Mouse (Mus musculus): ENCODE data around the gene Gm17651. TPM values are rescaled to one million over a fixed set of nuclear protein-coding genes. Genes with fewer than 3 reads are reported as not detected.

Gene Gm17651
- polyA plus RNA-seq, 1 experiment = not detected

DNA sequence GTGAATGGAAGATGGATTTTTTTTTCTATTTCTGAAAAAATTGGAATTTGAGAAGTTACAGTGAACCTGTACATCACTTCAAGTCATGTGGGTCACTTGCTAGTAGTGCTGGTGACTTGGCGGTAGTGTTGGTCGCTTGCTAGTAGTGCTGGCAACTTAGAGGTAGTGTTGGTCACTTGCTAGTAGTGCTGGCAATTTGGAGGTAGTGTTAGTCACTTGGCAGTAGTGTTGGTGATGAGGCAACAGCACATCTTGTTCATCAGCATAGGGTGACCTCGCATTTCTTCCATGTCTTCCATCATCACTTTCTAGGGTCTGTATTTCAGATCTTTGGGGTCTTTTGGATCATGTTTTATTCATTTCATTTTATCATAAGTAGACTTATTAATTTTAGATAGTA, 1.6 kb upstream of the Gm17651 start:
- DNase-seq (ENCODE audit: low read depth) = no peak
- no peak for TF ChIP-seq CTCF (IDR thresholded peaks at IDR 0.05; ENCODE audit: borderline replicate concordance, extremely low read depth, insufficient read depth, insufficient read length)
- no peak for TF ChIP-seq POLR2A (IDR thresholded peaks at IDR 0.05; ENCODE audit: borderline replicate concordance, extremely low read depth, insufficient read depth, insufficient read length, poor library complexity, severe bottlenecking)

DNA sequence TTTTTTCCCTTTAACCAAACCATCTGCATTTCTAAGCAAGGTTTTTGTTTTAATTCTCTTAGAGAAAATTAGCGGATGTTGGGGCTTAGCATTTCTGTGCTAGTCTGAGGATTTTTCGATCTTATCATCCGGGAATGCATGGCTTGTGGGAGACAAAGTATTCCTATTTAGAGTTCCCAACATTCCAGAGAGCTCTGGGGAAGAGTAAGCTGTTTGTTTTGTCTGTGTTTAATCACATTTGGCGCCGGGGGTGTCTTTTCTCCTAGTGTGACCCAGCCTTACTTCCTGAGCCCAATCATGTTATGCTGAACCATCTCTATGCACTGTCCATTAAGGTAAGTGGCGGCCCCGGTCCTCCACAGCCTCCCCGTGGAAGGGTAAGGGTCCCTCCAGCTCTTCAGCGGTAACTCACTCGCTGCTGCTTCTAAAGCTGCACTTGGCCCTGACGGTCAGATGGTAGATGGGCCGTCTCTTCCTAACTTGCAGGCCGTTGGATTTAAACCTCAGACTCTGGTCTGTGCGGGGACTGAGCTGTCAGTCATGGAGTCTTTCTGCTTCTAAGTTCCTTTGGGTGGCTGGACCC, 7.3 kb downstream of the Gm17651 start:
- no peak for DNase-seq (ENCODE audit: low read depth)
- TF ChIP-seq POLR2A (IDR thresholded peaks at IDR 0.05; ENCODE audit: borderline replicate concordance, extremely low read depth, insufficient read depth, insufficient read length, poor library complexity, severe bottlenecking) (no peak), CTCF (IDR thresholded peaks at IDR 0.05; ENCODE audit: borderline replicate concordance, extremely low read depth, insufficient read depth, insufficient read length) (no peak)

DNA sequence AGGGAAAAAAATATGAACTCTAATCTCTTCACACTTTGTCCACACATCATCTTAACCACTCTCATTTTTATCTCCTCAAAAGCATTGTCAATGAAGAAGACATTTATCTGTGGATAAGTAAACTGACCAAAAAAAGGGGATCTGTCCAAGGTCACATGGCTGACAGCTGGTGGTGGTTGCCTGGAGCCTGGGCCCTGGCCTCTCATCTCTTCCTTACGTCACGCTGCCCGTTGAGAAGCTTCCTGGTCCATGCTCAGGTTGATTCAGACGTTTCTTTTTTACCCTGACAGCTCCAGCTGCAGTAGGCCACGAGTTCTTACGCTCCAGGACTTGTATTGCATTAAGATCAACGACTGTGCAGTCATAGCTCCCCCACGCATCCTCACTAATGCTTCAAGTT, 8.3 kb downstream of the Gm17651 start:
- TF ChIP-seq CTCF (IDR thresholded peaks at IDR 0.05; ENCODE audit: borderline replicate concordance, extremely low read depth, insufficient read depth, insufficient read length) = no peak
- no peak for TF ChIP-seq POLR2A (IDR thresholded peaks at IDR 0.05; ENCODE audit: borderline replicate concordance, extremely low read depth, insufficient read depth, insufficient read length, poor library complexity, severe bottlenecking)
- no peak for DNase-seq (ENCODE audit: low read depth)

DNA sequence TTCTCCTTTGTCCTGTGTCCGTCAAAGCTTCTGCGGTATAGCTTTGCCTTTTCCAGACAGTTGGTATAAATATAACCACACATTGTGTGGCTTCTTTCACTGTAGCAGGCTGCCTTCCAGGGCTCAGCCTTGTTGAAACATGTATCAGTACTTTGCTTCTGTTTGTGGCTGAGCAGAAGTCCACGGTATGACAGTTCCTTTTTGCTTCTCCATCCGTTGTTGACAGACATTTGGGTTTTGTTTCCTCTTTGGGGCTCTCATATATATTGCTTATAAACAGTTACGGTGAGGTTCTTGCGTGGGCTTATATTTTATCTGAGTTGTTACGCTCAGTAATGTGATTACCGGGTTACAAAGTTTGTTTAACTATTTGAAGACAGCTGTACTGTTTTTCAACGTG, 9.0 kb downstream of the Gm17651 start:
- TF ChIP-seq POLR2A (IDR thresholded peaks at IDR 0.05; ENCODE audit: borderline replicate concordance, extremely low read depth, insufficient read depth, insufficient read length, poor library complexity, severe bottlenecking) (no peak), CTCF (IDR thresholded peaks at IDR 0.05; ENCODE audit: borderline replicate concordance, extremely low read depth, insufficient read depth, insufficient read length) (no peak)
- DNase-seq (ENCODE audit: low read depth) = no peak

DNA sequence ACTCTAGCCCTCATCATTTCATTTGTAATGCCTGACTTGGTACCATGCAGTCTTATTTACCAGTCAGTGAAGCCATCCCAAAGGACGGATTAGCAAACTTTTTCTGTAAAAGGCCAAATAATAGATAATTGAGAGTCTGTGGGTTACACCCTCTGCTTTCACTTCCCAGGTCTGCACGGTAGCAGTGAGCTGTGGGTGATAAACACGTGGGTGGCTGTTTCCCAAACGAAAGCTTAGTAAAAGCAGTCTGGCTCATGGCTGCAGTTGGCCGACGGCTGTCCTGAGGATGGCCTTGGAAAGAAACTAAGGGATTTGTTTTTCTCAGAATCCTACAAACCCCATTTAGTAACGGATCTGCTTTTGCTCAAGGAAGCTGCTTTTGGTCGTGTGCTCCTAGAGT, 13.3 kb downstream of the Gm17651 start:
- TF ChIP-seq POLR2A (IDR thresholded peaks at IDR 0.05; ENCODE audit: borderline replicate concordance, extremely low read depth, insufficient read depth, insufficient read length, poor library complexity, severe bottlenecking) (no peak), CTCF (IDR thresholded peaks at IDR 0.05; ENCODE audit: borderline replicate concordance, extremely low read depth, insufficient read depth, insufficient read length) (no peak)
- no peak for DNase-seq (ENCODE audit: low read depth)

DNA sequence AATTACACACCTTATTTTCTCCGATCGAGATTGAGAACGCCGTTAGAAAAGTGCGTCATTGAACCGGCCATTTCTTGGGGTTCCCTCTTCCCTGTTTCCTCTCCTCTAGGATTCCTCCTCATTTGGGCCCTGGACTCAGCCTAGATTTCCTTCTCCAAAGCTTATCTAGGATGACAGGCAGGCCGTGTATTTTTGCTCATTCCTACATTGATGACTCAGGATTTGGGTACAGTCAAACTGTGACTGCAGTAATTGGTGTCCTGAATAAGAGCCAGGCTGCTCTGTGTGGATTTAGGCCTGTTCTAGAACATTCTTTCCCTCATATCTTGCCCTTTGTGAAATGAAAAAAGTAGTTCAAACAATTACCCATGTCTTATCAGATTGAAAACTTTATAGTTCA, 14.7 kb downstream of the Gm17651 start:
- DNase-seq (ENCODE audit: low read depth) = no peak
- TF ChIP-seq CTCF (IDR thresholded peaks at IDR 0.05; ENCODE audit: borderline replicate concordance, extremely low read depth, insufficient read depth, insufficient read length) (no peak), POLR2A (IDR thresholded peaks at IDR 0.05; ENCODE audit: borderline replicate concordance, extremely low read depth, insufficient read depth, insufficient read length, poor library complexity, severe bottlenecking) (no peak)

DNA sequence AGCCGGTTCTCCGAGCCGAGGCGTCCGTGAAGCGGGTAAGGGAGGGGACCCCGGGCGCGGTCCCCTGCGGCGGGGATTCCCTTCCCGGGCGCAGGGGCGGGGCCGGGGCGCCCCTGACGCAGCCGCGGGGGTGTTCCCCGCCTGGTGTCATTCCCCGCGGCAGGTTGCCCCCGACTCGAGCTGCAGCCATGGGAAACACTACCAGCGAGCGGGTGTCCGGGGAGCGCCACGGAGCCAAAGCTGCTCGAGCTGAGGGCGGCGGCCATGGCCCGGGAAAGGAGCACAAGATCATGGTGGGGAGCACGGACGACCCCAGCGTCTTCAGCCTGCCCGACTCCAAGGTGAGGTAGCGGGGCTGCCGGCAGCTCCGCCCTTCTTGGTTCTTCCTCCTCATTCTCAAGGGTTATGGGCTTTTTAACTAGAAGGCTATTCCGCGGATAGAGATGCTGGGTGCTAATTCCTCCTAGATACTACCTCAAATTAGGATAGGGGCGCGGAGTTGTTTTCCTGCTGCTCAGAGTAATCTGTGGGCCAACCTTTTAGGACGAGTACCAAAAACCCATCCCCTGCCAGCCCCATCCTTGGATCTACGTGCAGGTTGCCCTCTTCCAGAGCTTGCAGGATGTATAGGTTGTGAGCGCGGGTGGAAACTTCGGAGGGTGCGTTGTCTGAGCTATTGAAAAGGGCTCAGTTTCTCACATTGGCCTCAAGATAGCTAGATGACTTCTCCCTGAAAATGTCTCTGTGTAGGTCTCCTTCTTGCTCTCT, 15.9 kb downstream of the Gm17651 start:
- TF ChIP-seq CTCF (IDR thresholded peaks at IDR 0.05; ENCODE audit: borderline replicate concordance, extremely low read depth, insufficient read depth, insufficient read length) (no peak), POLR2A (IDR thresholded peaks at IDR 0.05; ENCODE audit: borderline replicate concordance, extremely low read depth, insufficient read depth, insufficient read length, poor library complexity, severe bottlenecking) (no peak)

DNA sequence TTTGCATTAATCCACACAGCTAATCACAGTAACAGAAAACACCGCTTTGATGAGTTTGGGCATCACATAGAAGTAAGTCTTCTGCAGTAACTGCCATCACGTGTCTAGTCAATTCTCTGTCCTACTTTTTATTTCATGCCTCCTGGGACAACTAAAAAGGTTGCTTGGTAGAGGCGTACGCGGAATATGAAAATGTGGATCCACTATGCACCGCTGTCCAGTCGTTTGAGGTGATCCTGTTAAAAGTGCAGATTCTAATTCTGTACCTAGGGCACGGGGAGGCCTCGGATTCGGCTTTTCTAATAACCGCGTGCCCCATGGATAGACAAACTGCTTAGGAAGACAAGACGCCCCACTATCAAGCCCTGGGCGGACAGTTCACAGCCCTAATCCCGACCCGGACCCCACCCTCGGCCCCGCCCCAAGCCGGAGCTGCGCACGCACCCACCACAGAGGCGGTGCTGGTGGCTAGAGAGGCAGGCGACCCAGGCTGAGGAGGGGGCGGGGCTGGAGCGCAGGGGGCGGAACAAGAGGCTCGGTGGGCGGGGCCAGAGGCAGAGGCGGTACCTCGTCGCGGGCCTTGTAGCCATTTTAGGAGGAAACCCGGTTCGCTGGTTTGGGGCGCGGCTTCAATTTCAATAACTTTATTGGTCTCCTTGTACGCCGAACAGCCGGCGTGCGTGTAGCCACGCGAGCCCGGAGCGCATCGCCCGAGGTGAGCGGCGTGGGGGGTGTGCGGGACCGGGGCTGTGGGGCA, 16.7 kb downstream of the Gm17651 start, which contains the start of gene Prkab2:
Gene Prkab2 (plus strand): TSS at position 539 of the 757 bp plus-strand sequence.
- DNase-seq (ENCODE audit: low read depth) = peak; percentile 99
- TF ChIP-seq CTCF (IDR thresholded peaks at IDR 0.05; ENCODE audit: borderline replicate concordance, extremely low read depth, insufficient read depth, insufficient read length) (no peak), POLR2A (IDR thresholded peaks at IDR 0.05; ENCODE audit: borderline replicate concordance, extremely low read depth, insufficient read depth, insufficient read length, poor library complexity, severe bottlenecking) (peak; percentile 80; the same call in 1 of the 2 replicates)

More for the DNA sequence above, 15.9 kb downstream of the Gm17651 start:
- DNase-seq (ENCODE audit: low read depth) = no peak

DNA sequence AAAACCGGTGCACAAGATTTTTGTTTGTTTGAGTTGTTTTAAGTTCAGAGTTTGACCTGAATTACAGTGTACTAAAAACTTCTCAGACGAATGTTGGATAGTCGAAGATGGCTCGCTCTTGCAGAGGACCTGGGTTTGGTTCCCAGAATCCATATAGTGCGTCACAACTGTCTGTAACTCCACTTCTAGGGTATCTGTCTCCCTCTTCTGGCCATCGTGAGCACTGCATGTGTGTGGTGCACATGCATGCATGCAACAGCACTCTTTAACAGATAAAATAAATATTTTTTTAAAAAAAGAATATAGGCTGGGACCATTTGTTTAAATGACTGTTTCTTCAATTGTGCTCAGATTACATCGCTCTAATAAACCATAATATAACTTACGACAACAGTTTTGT, 19.6 kb downstream of the Gm17651 start:
- no peak for DNase-seq (ENCODE audit: low read depth)
- TF ChIP-seq CTCF (IDR thresholded peaks at IDR 0.05; ENCODE audit: borderline replicate concordance, extremely low read depth, insufficient read depth, insufficient read length) = peak; percentile 20; the same call in 1 of the 2 replicates
- TF ChIP-seq POLR2A (IDR thresholded peaks at IDR 0.05; ENCODE audit: borderline replicate concordance, extremely low read depth, insufficient read depth, insufficient read length, poor library complexity, severe bottlenecking) = no peak

DNA sequence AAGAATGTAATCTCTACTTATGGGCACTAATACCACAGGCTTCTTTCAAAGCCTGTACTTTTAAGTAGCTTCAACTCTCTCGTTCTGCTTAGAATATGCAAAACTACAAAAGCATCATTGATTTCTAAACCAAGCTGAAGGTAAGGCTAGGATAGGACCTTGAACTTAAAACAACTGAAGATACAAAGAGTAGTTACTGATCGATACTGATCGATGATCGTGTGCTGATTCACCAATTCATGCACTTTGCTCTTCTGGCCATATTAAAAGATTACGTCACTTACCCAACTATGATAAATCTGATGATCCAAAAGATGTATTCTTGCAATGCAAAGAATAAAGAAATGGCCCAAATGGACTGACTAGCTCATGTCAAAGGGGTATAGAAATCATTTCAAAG, 20.7 kb downstream of the Gm17651 start:
- no peak for DNase-seq (ENCODE audit: low read depth)
- TF ChIP-seq POLR2A (IDR thresholded peaks at IDR 0.05; ENCODE audit: borderline replicate concordance, extremely low read depth, insufficient read depth, insufficient read length, poor library complexity, severe bottlenecking) (no peak), CTCF (IDR thresholded peaks at IDR 0.05; ENCODE audit: borderline replicate concordance, extremely low read depth, insufficient read depth, insufficient read length) (no peak)

DNA sequence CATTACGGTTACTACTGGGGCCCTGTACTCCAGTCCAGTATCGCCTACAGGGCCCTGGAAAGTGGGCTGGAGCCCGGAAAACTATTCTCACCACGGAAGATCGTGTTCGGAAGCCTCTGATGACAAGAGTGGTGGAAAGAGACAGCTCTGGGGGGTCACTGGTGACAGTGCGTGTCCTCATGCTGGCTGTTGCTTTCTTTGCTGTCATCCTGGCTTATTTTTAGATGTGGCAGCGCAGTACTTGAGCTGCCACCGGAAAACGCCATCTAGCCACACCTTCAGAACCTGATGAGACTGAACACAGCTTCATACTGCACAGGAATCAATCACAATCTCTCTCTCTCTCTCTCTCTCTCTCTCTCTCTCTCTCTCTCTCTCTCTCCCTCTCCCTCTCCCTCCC, 22.9 kb downstream of the Gm17651 start:
- no peak for DNase-seq (ENCODE audit: low read depth)

More for the DNA sequence above, 22.9 kb downstream of the Gm17651 start:
- TF ChIP-seq CTCF (IDR thresholded peaks at IDR 0.05; ENCODE audit: borderline replicate concordance, extremely low read depth, insufficient read depth, insufficient read length) (no peak), POLR2A (IDR thresholded peaks at IDR 0.05; ENCODE audit: borderline replicate concordance, extremely low read depth, insufficient read depth, insufficient read length, poor library complexity, severe bottlenecking) (no peak)
